Mouse (Mus musculus): Measurements from ENCODE around the gene Mrpl9. TPM values are rescaled to one million over a fixed set of nuclear protein-coding genes. Genes with fewer than 3 reads are reported as not detected.
A peak's percentile ranks its signal among the peaks of the same experiment; 100 is the strongest.

Mrpl9 gene
- total RNA-seq (2021): 10 to 100 TPM; 69.9 to 77.6 TPM
- long read RNA-seq, experiment 1, transcript Mrpl9-201 (7 exons, 1,612 nt): major isoform, 59 of 63 reads
- long read RNA-seq, experiment 1, partial matches to known transcripts: 2 of 63 reads
- long read RNA-seq, experiment 1, other reads (novel, unspliced or antisense): 2 of 63 reads
- long read RNA-seq, experiment 2, transcript Mrpl9-201 (7 exons, 1,612 nt): major isoform, 148 of 157 reads
- long read RNA-seq, experiment 2, partial matches to known transcripts: 6 of 157 reads
- long read RNA-seq, experiment 2, other reads (novel, unspliced or antisense): 3 of 157 reads

DNA sequence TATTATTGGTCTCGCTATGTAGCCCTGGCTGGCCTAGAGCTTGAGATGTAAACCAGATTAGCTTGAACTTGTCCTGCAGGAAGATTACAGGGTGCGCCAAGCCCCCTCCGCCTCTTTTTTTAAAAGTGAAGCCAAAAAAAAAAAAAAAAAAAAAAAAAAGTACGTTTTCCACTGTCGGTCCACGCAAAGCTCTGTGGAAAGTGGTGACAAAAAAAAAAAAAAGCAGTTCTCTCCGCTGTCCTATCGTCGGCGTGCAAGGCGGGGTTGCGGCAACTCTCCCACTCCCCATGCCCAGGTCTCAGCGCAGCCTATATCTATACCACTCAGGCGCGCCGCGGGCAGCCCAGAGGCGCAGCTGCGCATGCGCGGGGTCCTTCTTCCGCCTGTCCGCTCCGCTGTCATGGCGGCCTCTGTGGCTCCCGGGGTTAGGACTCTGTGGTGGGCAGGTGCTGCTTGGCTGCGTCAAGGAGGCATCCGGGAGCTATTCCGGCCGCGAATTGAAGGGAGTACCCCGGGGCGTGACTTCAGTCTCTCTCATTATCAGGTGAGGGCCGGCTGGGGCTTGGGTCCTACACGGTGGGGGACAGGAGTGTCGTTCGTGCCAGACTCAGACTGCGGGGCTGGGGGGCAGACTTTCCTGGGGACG is at the start of gene Mrpl9:
Gene Mrpl9, plus strand, starts transcription at position 368 of the 646 bp plus-strand sequence.
- peak; percentile 93 to 98 for DNase-seq (ENCODE audit: low spot score in 2 of 2)

DNA sequence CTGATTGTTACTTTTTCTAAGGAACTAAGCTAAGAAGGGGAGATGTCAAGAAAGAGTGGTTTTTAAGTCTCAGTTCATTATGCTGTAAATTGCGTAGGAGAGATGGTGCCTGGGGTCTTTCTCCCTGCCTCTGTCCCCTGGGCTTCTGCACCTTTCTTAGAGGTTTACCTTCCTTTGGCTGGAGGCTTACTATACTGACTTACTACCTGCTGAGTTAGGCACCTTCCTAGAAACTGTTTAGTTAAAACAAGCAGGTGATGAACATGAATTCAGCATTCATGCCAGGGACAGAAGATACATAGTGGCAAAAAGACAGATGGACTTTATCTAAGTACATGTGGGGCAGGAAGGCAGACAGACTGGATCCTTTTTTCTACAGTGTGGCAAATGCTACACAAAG is 46.8 kb upstream of the Mrpl9 start:
- no peak for DNase-seq (ENCODE audit: low spot score in 2 of 2)

DNA sequence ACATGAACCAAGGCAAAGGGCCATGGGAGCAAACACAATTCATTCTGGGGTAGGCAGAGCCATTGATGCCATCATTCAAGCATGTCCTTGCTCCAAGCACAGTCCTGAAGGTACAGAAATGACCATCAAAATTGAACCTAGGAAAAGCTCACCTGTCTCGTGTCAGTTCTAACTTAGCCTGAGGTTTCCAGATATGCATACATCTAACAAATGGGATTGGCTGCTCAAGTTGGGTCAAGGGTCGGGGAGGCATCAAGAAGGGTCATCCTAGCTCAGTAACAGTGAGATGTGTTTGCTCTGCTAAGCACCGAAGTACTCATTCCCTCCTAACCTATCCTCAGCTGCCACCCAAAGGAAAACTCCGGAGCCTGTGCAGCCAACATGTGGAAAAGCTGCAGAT is 46.3 kb upstream of the Mrpl9 start:
- DNase-seq (ENCODE audit: low spot score in 2 of 2): no peak

DNA sequence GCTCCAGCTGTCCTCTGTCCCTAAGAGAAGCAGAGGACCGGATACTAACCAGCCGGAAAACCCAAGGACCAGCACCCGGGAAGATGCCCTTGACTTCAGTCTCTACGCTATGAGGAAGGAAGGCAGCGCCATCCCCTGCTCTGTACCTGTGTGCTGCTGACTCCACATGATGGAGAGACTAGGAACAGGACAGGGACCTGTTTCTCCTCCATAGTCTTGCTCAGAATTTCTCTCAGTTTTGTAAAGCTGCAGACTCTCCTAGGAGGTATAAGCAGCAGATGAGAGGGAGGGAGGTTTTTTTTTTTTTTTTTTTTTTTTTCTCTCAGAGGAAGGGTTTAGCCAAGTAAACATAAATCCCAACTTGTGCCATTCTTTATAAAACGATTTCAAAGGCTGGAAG is 44.9 kb upstream of the Mrpl9 start, which contains the start of gene Lingo4:
Gene Lingo4, plus strand, starts transcription at position 301 of the 400 bp plus-strand sequence.
- no peak for DNase-seq (ENCODE audit: low spot score in 2 of 2)

DNA sequence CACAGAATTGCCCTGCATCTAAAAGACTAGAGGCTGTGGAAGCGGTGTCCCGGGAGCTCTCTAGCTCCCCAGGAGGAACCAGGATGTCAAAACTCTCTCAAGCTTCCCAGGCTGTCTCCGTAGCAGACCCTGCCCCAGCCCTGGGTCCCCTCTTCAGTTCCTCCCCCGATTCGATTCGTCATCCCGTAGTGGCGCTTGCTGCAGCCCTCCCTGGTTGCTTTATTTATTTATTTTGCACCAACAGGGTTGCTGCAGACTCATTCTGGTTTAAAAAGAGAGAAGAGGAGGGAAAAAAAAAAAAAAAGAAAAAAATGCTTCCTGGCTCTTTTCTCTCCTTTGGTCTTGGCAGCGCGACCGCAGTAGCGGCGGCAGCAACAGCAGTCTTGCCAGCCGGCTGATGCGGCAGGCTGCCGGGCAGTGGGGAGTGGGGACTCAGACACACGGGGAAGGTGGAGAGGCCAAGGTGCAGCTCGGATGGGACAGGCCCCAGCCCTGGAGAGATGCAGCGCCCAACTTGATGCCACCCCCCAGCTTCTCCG is 44.1 kb upstream of the Mrpl9 start:
- no peak for DNase-seq (ENCODE audit: low spot score in 2 of 2)

DNA sequence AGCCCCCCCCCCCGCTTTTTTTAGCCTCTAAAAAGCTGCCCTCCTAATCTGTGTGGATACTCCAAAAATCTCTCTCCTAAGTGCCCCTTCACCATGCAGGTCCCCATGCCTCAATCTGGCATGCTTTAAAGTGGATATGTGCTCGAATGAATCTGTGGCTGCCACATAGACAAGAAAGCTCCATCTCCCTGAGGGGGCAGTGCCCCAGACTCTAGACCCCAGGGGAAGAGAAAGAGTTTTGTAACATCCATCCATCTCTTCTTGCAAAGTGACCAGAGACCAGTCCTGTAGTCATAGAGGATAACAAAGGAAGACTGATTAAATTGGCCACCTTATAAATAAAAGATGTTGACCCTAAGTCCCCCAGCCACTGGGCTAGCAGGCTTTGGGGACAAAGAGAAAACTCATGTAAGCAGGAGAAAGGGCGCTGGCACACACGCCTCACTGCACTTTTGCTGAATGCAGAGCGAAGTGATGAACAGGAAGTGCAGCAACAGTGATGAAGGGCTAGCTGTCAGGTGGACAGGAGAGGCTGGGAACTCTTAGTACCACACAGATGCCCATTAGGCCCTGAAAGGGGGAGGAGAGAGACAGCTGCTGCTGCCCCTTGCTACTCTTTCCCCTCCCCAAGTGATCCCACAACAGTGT is 43.3 kb upstream of the Mrpl9 start:
- DNase-seq (ENCODE audit: low spot score in 2 of 2): no peak

DNA sequence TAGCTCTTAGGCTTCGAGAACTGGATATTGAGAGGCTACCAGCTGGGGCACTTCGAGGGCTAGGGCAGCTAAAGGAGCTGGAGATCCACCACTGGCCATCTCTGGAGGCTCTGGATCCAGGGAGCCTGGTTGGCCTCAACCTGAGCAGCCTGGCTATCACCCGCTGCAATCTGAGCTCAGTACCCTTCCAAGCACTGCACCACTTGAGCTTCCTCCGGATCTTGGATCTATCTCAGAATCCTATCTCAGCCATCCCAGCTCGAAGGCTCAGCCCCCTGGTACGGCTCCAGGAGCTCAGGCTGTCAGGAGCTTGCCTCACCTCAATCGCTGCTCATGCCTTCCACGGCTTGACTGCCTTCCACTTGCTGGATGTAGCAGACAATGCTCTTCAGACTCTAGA is 40.7 kb upstream of the Mrpl9 start:
- DNase-seq (ENCODE audit: low spot score in 2 of 2): no peak

DNA sequence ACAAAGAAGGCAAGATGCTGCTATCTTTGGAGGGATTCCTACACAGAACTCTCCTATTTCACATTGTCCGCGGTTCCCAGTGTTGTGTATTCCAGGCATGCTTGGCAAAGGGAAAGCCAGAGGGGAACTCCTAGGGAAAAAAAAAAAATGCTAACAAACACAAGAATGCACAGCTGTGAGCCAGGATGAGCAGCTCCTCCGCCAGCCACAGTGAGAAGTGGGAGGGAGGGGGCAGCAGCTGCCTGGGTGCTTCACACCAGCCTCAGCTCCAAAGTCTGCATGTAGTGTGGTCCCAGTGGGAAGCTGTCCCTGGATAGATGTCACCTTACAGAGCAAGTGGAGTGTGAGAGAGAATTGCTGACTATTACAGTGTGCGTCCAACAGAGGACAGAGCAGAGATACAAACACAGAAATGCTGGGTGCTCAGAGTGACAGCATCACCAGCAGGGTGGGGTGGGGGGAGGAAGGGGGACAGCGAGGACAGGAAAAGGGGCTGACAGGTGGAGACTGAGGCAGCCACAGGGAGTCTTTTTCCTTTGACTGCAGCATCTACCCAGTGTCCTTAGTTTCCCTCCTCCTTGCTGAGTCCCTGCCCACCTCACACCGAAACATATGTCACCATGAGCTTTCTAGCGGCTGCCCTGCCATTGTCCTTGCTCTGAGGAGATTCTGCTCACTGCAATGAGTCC is 38.6 kb upstream of the Mrpl9 start:
- DNase-seq (ENCODE audit: low spot score in 2 of 2): no peak

DNA sequence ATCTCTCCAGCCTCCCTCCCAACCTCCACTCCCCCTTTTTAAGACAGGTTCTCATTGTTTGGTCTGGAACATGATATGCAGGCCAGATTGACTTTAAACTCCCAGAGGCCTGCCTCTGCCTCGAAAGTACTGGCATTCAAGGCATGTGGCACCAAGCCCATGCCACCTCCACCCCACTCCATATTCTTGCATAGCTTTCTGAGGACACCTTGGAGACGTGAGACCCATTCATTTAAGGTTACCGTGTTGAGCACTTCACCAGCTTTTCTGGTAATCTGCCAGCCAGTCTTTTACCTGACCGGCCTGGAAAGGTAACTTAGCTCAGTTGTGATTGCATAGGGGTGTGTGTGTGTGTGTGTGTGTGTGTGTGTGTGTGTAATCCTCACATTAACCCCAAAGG is 37.6 kb upstream of the Mrpl9 start:
- DNase-seq (ENCODE audit: low spot score in 2 of 2): no peak

DNA sequence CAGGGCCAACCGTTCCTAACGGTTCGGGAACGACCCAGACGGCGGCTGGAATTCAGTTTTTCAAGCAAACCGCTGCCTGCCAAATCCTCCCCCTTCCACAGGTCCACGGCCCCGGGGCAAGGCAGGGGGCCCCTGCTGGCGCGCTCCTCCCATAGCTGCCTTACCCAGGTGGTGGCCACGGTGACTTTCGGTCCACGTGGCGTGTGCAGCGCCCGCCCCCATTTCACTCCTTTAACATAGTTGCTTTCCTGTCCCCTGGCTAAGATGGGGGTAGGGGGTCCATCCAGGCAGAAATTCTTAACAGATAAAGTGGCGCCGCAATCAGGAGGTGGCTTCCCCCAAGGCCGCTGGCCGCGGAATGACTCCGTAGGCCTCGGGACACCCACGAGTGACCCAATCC is 30.6 kb upstream of the Mrpl9 start:
- DNase-seq (ENCODE audit: low spot score in 2 of 2): no peak

DNA sequence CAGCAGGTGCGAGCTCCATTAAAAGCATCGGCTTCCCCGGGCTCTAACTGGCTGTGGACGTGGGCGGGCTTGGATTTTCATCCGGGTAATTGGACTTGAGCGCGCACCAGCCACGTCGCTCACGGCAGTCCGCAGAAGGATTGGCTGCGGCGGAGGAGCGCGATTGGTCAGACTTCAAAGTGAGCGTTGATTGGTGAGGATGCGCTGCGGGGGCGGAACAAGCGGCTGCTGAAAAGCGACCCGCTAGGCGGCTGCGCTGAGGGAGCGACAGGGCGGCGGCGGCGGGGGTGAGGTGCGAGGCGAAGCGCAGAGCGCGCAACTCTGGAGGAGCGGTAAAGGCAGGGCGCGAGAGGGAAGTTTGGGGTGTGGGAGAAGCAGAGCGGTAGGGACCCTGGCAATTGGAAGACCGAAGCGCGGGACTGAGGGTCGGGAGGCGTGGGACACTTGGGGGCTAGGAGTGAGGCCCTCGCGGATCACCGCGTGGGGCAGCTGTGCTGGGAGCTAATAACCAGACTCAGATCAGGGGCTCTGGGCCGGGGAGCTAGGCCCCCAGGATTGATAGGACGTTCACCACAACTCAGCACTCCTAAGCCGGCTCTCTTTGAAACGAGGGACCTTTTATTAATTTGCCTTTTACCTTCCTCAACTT is 30.0 kb upstream of the Mrpl9 start, which contains the start of gene Tdrkh:
Gene Tdrkh, plus strand, starts transcription at position 243 of the 649 bp plus-strand sequence.
- DNase-seq (ENCODE audit: low spot score in 2 of 2): peak; percentile 84 to 85

DNA sequence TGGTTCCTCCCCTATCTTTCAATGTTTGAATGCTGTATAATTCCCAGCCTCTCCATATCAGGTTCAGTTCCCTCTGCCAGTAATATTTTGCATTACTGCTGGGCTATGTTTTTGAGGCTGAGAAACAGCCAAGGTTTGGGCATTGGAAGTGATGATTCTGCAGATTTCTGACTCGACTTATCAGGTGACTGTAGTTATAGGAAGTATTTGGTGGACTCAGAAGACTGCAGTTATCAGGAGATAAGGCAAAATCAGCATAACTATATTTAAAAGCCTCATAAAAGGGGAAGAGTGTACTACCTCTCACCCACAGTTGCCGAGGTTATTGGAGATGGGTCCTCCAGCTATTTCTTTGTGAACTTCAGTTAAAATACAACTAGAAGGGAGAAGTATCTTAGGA is 12.1 kb upstream of the Mrpl9 start:
- no peak for DNase-seq (ENCODE audit: low spot score in 2 of 2)

DNA sequence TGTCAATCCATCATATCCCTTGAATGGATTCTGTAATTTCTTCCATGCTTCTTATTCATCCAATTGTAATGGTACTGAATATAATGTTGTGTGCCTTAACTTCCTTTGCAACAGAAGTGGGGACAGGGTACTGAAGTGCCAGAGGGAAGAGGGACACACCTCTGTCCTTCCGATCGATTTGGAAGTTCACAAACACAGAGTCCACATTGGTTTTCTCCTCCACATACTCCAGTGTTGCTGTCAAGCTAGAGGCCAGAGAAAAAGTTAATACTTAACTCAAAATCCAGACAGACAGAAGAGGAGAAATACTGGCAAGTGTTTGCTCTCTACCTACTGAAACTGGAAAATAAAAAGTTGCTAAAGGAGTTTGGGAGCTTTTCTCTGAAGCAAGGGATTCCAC is 8.8 kb upstream of the Mrpl9 start:
- DNase-seq (ENCODE audit: low spot score in 2 of 2): no peak

DNA sequence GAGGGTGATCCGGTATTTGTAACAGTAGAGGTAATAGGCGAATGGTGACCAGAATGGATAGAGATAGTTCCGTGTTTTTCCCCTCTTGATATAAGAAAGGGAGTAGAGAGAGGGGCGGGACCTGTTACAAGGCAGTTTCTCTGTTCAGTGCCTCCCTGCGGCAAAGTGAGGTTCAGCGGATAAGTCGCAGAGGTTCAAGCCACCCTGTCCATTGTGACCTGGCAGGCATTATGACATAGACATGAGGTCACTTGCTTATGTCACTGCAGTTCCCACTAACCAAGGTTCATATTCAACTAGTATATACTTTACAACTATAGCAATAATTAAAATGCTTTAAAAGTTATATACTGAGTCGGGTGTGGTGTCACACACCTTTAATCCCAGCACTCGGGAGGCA is 6.7 kb upstream of the Mrpl9 start:
- no peak for DNase-seq (ENCODE audit: low spot score in 2 of 2)

DNA sequence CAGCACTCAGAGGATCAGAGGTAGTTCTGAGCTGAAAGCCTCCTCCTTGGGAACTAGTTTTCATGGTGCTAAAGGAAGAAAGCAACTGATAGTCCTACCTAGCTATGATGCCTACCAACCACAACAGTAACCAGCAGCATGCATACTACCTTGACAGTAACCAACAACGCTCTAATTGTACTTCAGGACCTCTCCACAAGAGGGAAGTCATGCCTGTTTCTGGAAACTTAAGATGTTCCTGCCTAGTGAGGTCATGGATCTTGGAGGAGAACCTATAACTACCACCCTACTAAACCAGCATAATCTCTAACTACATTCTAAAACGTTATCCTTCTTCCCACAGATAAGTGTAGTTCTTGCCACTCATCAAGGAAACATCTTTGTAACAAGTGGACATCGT is 1.9 kb upstream of the Mrpl9 start:
- no peak for DNase-seq (ENCODE audit: low spot score in 2 of 2)

DNA sequence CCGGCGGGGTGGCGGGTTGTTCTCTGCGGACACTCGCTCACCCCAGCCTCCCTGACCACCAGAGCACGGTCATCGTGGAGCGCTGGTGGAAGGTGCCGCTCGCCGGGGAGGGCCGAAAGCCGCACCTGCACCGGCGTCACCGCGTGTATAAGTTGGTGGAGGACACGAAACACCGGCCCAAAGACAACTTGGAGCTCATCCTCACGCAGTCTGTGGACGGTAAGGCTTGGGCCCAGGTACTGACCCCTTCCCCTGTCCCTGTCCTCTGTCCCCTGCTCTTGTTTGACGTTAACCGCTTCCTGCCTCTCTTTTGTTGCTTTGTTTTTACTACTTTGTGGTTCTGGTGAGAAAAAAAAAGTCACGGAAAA is 463 bp downstream of the Mrpl9 start, which contains the start of gene Oaz3:
Gene Oaz3, minus strand, starts transcription at position 319 of the 368 bp plus-strand sequence.
- no peak for DNase-seq (ENCODE audit: low spot score in 2 of 2)

DNA sequence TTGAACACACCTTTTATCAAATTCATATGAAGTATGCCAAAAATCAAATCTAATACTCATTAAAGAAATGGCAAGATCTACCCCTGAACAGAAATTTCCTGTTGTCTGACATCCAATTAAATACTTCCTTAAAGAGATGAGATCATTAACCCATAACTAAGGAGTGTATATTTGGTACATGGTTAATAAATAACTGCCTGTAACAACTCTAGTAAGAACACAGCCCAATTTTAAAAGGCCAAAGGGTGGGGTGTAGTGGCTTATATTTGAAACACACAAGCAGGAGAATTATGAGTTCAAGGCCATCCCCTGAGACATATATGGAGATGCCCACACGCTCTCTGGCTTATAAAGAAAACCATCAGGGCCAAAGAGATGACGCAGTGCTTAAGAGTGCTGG is 6.3 kb downstream of the Mrpl9 start:
- no peak for DNase-seq (ENCODE audit: low spot score in 2 of 2)

DNA sequence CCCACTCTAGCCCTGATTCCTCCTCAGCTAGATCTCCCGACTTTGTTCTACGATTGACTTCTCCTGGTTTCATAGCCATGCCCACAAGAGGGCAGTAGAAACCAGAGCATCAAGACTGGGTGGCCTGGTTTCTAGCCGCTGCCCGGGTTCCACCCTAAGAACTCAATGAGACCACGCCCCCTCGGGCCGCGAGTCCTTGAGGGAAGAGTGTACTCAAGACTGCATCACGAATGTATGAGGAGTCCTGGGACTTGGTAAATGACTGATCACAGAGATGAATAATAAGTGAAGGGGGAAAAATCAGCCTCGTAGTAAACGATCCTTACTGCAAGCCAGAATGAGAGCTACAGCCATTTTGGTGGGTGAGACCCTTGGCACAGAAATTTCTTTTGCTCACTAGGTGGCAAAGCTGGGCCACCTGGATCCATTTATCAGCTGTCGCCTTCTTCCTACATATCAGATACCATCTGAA is 13.4 kb downstream of the Mrpl9 start:
- DNase-seq (ENCODE audit: low spot score in 2 of 2): peak; percentile 74 to 76

DNA sequence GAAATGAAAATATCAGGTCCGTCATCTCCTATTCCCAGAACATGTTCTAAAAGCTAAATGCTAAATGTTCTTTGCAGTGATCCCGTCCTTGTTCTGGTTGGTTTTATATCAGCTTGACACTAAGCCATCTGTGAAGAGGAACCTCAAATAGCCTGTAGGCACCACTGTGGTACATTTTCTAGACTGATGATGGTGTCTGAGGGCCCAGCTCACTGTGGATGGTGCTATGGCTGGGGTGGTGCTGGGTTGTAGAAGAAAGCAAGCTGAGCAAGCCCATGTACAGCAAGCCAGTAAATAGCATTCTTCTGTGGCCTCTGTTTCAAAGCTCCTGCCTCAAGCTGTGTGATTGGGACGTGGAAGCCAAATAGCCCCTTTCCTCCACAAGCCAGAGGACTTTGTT is 13.9 kb downstream of the Mrpl9 start:
- DNase-seq (ENCODE audit: low spot score in 2 of 2): no peak

DNA sequence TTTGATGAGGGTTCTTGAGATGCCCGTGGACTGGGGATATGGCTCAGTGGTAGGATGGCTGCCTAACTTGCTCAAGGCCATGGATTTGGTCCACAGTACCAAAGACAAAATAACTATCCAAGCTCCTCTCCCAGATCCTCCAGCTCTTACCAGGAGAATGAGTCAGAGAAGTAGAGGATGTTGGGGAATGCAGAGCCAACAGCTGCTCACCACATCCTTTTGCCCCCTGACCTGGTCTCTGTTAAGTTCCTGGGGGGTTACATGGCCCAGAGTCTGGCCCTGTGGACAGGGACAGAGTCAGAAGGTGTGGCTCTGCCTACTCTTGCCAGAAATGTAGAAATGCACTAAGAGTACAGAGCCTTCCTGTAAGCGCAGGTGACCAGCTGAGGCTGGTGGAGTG is 16.7 kb downstream of the Mrpl9 start:
- no peak for DNase-seq (ENCODE audit: low spot score in 2 of 2)

All from adrenal gland, adult 18-20 months (tissue).